Mouse (Mus musculus) lung, embryonic 14.5 days (tissue): ENCODE results near the gene Parvg. TPM values are rescaled to one million over a fixed set of nuclear protein-coding genes. Genes with fewer than 3 reads are reported as not detected.
A peak's percentile ranks its signal among the peaks of the same experiment; 100 is the strongest.

Experiments
- ATAC-seq: fragments of 200-750 bp; cut with Nextera tagmentation; 2 replicates; pipeline ENCODE4 v1.8.0; 2017; ENCODE audit warnings: mild to moderate bottlenecking, moderate TSS enrichment, moderate library complexity; ENCODE audit not compliant: insufficient read depth
- DNase-seq: peaks from one replicate; pipeline ENCODE4 v3.0.0-alpha.2; 2015
- H3K27ac ChIP-seq: fragments of 300-500 bp; sonication (generic); 2 replicates; pipeline ENCODE4 v1.5.1; 2014; ENCODE audit warnings: low read depth, mild to moderate bottlenecking, moderate library complexity
- H3K27me3 ChIP-seq: fragments of 300-500 bp; sonication (generic); 2 replicates; pipeline ENCODE4 v1.6.1; 2014; ENCODE audit warnings: low read length, control low read depth; ENCODE audit not compliant: insufficient read depth
- H3K36me3 ChIP-seq: fragments of 300-500 bp; sonication (generic); 2 replicates; pipeline ENCODE4 v1.6.1; 2014; ENCODE audit warnings: control low read depth; ENCODE audit not compliant: insufficient read depth
- H3K4me1 ChIP-seq: fragments of 300-500 bp; sonication (generic); 2 replicates; pipeline ENCODE4 v1.6.1; 2014; ENCODE audit warnings: antibody characterized with exemption, control low read depth; ENCODE audit not compliant: insufficient read depth
- H3K4me2 ChIP-seq: fragments of 300-500 bp; sonication (generic); 2 replicates; pipeline ENCODE4 v1.6.1; 2014; ENCODE audit warnings: mild to moderate bottlenecking
- H3K4me3 ChIP-seq: fragments of 300-500 bp; sonication (generic); 2 replicates; pipeline ENCODE4 v1.5.1; 2014; ENCODE audit warnings: low read depth, low read length
- H3K9ac ChIP-seq: fragments of 300-500 bp; sonication (generic); 2 replicates; pipeline ENCODE4 v1.6.1; 2014
- H3K9me3 ChIP-seq: fragments of 300-500 bp; sonication (generic); 2 replicates; pipeline ENCODE4 v1.6.1; 2016; ENCODE audit warnings: low read depth, low read length, control low read depth
- CTCF ChIP-seq: IDR thresholded peaks from 2 replicates; pipeline ENCODE4 v1.5.1; 2016; ENCODE audit warnings: antibody characterized with exemption, low read depth
- WGBS: fragments of 180-500 bp; shearing (Covaris S2); extraction: QIAGEN DNeasy Blood & Tissue Kit; methylation state at CpG from one replicate; pipeline ENCODE4 v1.1.7; 2014; 5-methylcytosine and 5-hydroxymethylcytosine counted together
- polyA plus RNA-seq: library from polyadenylated mRNA; unstranded; fragments of >200 nt; fragmentation: Nextera tagmentation; extraction: Ambion mirVana; gene quantifications from 2 replicates; pipeline ENCODE4 v1.2.1, GENCODE M21; 2014

Gene Parvg
- polyA plus RNA-seq, 1 experiment from 2014 or later: 1.7 TPM

DNA sequence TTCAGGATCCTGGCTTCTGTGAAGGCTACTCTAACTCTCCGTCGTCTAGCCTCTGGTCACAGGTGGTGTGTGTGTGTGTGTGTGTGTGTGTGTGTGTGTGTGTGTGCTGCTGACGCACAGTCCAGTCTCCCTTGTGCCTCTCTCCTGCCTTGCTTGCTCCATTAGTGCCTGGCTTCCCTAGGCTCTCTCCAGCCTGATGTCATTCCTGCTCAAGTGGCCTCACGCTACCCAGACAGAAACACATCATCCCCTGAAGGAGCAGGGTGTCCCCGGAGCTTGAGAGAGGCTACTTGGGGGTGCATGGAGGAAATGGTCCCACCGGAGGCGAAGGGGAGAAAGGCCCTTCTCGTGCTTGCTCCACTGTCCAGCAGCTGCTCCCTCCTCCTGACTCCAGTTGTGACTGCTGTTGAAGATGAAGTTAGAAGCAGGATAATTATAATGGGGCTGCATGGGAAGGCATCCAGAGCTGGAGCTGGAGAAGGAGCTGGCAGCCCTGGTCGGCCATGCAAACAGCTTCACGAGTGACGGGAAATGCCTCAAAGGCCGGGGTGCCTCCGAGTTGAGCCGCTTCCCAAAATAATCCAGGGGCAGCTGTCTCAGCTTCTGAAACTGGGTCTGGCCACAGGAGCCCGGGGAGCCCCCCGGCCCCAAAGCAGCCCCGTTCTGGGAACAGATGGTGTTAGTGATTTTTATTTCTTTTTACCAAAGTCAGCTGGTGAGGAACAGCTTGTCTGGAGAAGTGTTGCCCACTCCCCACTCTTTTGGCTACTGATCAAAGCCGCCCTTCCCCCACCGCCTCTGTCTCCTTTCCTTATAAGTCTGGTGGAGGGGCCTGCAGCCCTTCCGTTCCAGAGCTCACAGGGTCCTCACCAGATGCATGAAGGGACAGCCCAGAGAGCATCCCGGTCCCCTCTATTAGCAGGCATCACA is 28.4 kb downstream of the Parvg start:
- peak; percentile 80 for ATAC-seq

DNA sequence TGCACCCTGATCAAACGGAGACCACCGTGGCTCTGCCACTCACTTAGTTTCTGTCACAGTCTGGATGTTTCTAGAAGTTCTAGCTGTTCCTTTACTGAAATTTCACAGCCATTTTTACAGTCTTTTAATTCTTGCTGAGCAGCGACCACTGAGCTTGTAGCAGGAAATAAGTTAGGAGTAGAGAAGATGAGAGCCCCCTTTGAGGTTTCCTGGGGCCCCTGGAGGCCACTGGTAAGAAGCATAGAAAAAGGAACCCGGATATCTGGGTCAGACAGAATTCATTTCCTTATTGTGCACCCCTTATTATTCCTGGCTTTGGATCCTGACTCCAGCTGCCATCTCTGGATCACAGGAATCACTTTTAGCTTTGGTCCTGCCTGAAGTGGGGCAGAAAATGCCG is 31.3 kb downstream of the Parvg start:
- Histone ChIP-seq H3K4me1 (no peaks in the 10 kb centered on the region), H3K27me3 (no peaks in the 10 kb centered on the region), H3K27ac (no peak overlapping the region), H3K4me3 (no peak overlapping the region), H3K9me3 (no peaks in the 10 kb centered on the region), H3K36me3 (no peaks in the 10 kb centered on the region), H3K4me2 (no peak overlapping the region), H3K9ac (no peak overlapping the region)
- TF ChIP-seq CTCF: no peak
- 64% methylated on average over 5 of the region's 5 CpGs for WGBS
- DNase-seq (no peak), ATAC-seq (no peak)

More for the DNA sequence above, 28.4 kb downstream of the Parvg start:
- WGBS: 35% methylated on average over 21 of the region's 21 CpGs
- TF ChIP-seq CTCF: no peak
- H3K4me3 ChIP-seq: no peak overlapping the region
- H3K9me3 ChIP-seq: no peaks in the 10 kb centered on the region
- H3K27me3 ChIP-seq: no peaks in the 10 kb centered on the region
- H3K27ac ChIP-seq: peak overlapping the region; percentile 71
- H3K4me1 ChIP-seq: no peaks in the 10 kb centered on the region
- H3K36me3 ChIP-seq: no peaks in the 10 kb centered on the region
- H3K4me2 ChIP-seq: 0 out of 2 replicates have a peak overlapping the region, but pooled peaks have one; percentile 10
- H3K9ac ChIP-seq: no peak overlapping the region
- DNase-seq: peak; percentile 84

DNA sequence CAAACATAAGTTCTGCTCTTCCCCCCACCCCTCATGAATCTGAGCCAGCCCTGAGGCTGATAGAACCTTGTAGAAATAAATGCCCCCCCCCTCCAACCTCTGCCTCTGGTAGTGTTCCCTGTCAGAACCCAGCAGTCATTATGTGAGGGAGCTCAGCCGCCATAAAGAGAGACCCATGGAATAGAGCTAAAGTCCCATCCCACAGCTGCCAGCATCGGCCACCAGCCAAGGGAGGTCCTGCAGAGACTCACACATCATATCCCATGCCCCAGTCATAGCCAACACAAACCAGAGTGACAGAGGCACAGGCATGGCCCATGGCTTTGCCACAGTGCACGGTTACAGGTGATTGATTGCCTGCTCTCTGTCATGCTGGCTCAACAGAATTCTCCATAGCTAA is 40.9 kb downstream of the Parvg start:
- Histone ChIP-seq H3K27ac (no peak overlapping the region), H3K36me3 (no peaks in the 10 kb centered on the region), H3K4me1 (no peaks in the 10 kb centered on the region), H3K9me3 (no peaks in the 10 kb centered on the region), H3K4me3 (no peak overlapping the region), H3K27me3 (no peaks in the 10 kb centered on the region), H3K9ac (no peak overlapping the region), H3K4me2 (no peak overlapping the region)
- no peak for TF ChIP-seq CTCF
- DNase-seq (no peak), ATAC-seq (no peak)
- WGBS: 74% methylated on average over 3 of the region's 3 CpGs

DNA sequence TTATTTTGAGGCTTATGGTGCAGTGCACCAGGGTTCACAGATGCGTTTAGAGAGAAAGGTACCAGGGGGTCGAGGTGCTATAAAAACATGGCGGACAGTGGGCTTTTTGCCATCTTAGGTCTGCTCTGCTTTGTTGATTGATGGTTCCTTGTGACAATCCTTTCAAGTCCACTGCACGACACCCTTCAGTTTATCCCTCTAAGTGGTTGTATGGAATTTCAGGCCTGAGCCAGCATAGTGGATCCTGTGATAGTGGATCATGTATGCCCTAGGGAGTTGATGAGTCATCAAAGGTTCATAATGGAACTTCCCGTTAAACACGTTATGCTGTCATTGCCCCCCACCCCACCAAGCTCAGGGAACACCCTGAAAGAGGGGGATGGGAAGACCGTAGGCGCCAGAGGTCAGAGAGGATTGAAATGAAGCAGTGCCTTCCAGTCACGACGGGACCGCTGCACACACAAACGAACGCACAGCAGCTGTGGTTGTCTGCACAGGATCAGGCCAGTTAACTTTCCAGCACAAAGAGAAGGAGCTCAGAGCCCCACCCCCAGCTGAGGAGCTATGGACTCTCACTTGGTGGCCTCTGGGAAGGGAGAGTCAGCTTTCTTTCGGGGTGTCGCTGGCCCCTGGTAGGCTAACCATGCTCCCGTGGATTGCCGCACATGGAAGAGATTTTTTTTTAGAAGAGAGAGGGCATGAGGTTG is 42.0 kb downstream of the Parvg start:
- Histone ChIP-seq H3K4me1 (no peaks in the 10 kb centered on the region), H3K27me3 (no peaks in the 10 kb centered on the region), H3K4me2 (no peak overlapping the region), H3K36me3 (no peaks in the 10 kb centered on the region), H3K9ac (no peak overlapping the region), H3K4me3 (no peak overlapping the region), H3K9me3 (no peaks in the 10 kb centered on the region), H3K27ac (no peak overlapping the region)
- WGBS: 40% methylated on average over 17 of the region's 17 CpGs
- ATAC-seq (no peak), DNase-seq (peak; percentile 20)
- no peak for TF ChIP-seq CTCF

DNA sequence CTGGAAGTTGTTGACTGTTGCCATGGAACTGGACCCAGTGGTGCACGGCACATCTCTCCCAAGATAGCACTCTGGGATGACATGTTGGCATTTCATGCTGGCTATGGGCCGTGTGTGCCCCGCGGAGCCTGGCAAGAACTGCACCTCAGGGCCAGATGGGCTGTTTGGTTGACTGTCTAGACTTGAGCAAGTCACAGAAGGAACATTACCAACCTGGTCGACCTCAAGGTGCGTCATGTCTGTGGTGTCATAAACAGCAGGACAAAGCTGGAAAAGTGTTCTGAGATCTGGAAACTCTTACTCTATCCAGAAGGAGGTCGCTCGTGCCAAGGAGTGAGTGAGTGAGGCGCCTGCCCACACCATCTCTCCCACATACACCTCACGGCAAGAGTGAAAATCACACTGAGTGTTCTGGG is 42.8 kb downstream of the Parvg start:
- no peak overlapping the region for H3K9ac ChIP-seq
- no peak overlapping the region for H3K4me3 ChIP-seq
- no peak overlapping the region for H3K4me2 ChIP-seq
- no peak for TF ChIP-seq CTCF
- H3K4me1 ChIP-seq: no peaks in the 10 kb centered on the region
- no peaks in the 10 kb centered on the region for H3K36me3 ChIP-seq
- H3K27me3 ChIP-seq: no peaks in the 10 kb centered on the region
- no peak overlapping the region for H3K27ac ChIP-seq
- H3K9me3 ChIP-seq: no peaks in the 10 kb centered on the region
- 85% methylated on average over 10 of the region's 10 CpGs for WGBS
- ATAC-seq: no peak
- no peak for DNase-seq

DNA sequence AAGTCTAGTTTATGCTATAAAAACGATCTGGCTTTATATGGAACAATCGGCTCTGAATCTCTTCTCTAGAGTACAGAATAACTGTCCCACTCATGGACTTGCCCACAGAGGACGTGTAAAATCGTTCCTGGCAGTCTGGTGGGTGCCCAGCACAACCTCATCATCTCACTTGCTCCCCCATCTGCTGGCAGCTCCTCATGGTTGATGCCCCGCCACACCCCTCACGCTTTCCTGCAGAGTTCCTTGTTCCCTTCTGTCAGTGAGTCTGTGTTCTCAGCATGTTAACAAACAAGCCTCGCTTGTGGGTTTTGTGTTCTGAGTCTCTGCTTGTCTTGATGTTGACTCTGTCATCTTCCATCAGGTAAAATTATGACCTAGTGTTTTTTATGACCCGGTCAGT is 43.6 kb downstream of the Parvg start:
- no peaks in the 10 kb centered on the region for H3K9me3 ChIP-seq
- no peak overlapping the region for H3K9ac ChIP-seq
- TF ChIP-seq CTCF: no peak
- no peak overlapping the region for H3K27ac ChIP-seq
- no peaks in the 10 kb centered on the region for H3K36me3 ChIP-seq
- H3K4me3 ChIP-seq: no peak overlapping the region
- DNase-seq: no peak
- WGBS: 72% methylated on average over 8 of the region's 8 CpGs
- no peak overlapping the region for H3K4me2 ChIP-seq
- ATAC-seq: no peak
- no peaks in the 10 kb centered on the region for H3K27me3 ChIP-seq
- H3K4me1 ChIP-seq: no peaks in the 10 kb centered on the region

DNA sequence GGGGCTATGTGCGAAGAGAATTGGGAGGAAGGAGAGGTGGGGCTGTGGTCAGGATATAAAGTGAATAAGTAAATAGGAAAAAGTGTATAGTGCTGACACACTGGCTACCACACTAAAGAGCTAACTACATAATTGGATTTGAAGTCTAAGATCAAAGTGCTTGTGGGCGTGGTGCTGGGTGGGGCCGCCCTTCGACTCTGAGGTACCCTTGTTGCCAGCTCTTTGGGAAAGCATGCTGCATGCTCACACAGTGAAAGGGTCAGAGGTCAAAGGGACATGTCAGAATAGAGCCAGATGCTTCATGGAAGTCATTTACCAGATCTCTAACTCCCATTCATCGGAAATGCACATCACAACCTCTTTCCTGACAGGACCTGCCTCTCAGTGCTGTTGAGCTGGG is 49.0 kb downstream of the Parvg start:
- 70% methylated on average over 5 of the region's 5 CpGs for WGBS
- no peak for TF ChIP-seq CTCF

More for the DNA sequence above, 49.0 kb downstream of the Parvg start:
- Histone ChIP-seq H3K9ac (no peak overlapping the region), H3K4me1 (no peaks in the 10 kb centered on the region), H3K9me3 (peaks cover 4% of the 10 kb centered on the region; the same call in 1 of the 2 replicates), H3K27me3 (no peaks in the 10 kb centered on the region), H3K4me2 (no peak overlapping the region), H3K4me3 (no peak overlapping the region), H3K27ac (no peak overlapping the region), H3K36me3 (no peaks in the 10 kb centered on the region)
- DNase-seq (no peak), ATAC-seq (no peak)
